Mouse (Mus musculus) G1E-ER4 (cell line): ENCODE measurements around the gene Cd200r1. TPM values are rescaled to one million over a fixed set of nuclear protein-coding genes. Genes with fewer than 3 reads are reported as not detected.

Source experiments
- GATA1 ChIP-seq: IDR thresholded peaks from one replicate; pipeline ENCODE4 v1.8.0; 2012; ENCODE audit warnings: low read length, inconsistent platforms
- polyA plus RNA-seq: library from polyadenylated mRNA; stranded (reverse); fragments of >175 nt; gene quantifications from 2 replicates; pipeline ENCODE4 v1.2.3, GENCODE M21; 2012

Cd200r1 gene
- polyA plus RNA-seq, 1 experiment, result 0.69 TPM

GRCm38 (mm10) chr16:44805976-44806375 is 40.4 kb downstream of the Cd200r1 start:
- TF ChIP-seq GATA1, result no peak

DNA sequence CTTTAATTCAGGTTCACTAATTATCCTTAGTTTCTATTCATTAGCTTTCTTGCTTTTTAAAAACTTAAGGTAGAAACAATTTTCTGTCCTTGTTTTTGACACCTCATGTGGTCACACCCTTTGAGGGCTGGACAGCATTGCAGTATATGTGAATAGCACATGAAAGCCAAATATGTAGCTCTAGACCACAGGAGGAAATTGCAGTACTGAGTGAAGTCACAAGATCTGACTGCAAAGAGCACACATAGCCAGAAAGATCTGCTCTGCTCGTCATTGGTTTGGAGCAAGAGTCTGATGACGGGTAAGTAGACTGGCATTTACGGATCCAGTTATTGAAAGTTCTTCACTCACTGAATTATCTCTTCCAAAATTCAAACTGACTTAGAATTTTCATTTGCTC is 46.0 kb downstream of the Cd200r1 start, which contains the start of gene Cd200r4:
TSS of gene Cd200r4 (plus strand) at position 190 of the 400 bp plus-strand sequence.
- TF ChIP-seq GATA1, result no peak

DNA sequence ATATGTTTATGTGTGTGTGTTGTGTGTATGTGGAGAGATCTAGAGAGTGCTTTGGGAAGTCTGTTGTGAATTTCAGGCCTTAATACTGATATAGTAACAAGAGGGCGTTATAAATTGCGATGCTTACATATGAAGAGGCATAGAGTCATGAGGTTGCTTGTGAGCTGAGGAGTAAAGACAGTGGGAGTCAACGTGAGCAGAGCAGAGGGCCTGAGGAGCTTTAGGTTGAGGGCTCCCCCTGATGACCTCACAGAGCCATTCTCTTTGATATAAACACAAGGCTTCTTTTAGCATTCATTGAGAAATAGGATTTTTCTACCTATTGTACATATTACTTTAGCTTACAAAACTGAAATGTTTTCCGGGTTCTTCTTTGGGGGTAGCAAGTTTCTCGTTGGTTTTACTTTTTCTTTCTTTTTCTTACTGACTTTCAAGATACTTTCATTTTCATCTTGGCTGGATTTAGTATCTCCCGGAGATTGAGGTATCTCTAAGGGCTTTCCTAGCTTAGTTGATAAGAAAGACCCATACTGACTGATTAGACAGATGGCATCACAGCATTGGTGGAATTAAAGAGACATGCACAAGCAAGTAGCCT is 47.0 kb downstream of the Cd200r1 start:
- peak; percentile 14 for TF ChIP-seq GATA1

- TF ChIP-seq GATA1, result no peak
Observed at GRCm38 (mm10) chr16:44818010-44818409, 52.5 kb downstream of the Cd200r1 start.

DNA sequence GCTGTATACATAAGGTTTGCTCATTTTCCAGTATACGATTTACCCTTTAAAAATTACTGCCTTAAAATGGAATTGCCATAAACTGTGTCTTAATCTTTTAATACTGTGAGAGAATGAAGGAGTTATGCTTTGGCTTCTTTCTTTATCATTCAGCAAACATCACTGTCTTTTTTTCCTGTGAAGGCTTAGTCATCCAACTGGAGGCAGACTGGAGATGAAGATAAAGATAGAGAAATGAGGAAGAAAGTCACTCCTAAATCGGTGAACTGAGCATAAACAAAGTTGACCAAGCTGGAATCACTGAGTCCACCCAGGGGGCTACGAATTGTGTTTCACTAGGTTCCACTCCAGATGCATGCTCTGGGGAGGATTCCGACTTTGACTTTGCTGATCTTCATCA is 55.0 kb downstream of the Cd200r1 start:
- TF ChIP-seq GATA1, result peak; percentile 76

GRCm38 (mm10) chr16:44832286-44832685 is 66.8 kb downstream of the Cd200r1 start:
- peak; percentile 23 for TF ChIP-seq GATA1

Other genes with a start within 250 kb of the Cd200r1 start
- gene Boc, start 206.8 kb upstream of the Cd200r1 start, polyA plus RNA-seq, result not detected in 2 replicates
- 5.9 and 9.0 TPM in 2 replicates for gene Nepro, start 41.4 kb upstream of the Cd200r1 start, polyA plus RNA-seq
- 28.5 and 34.9 TPM in 2 replicates for gene Gtpbp8, start 19.4 kb upstream of the Cd200r1 start, polyA plus RNA-seq
- 0.12 and 0.22 TPM in 2 replicates for gene Cd200r4, start 46.0 kb downstream of the Cd200r1 start, polyA plus RNA-seq
- gene Cd200r2, start 101.4 kb downstream of the Cd200r1 start, polyA plus RNA-seq, result not detected in 2 replicates
- gene Cd200r3, start 177.9 kb downstream of the Cd200r1 start, polyA plus RNA-seq, result 0.06 and 0.14 TPM in 2 replicates